Mouse (Mus musculus) thymus, adult 2 months (tissue): ENCODE results near the gene Btf3.

Experiments used
- CTCF ChIP-seq: fragments of 200-500 bp; IDR thresholded peaks from 2 replicates; pipeline ENCODE4 v1.5.1; 2012; ENCODE audit warnings: mild to moderate bottlenecking, control low read depth, low read length, moderate library complexity, borderline replicate concordance; ENCODE audit not compliant: control insufficient read depth, poor library complexity, insufficient read depth; ENCODE audit errors: extremely low read depth
- POLR2A ChIP-seq: fragments of 200-500 bp; IDR thresholded peaks from 2 replicates; pipeline ENCODE4 v1.6.1; 2012; ENCODE audit warnings: mild to moderate bottlenecking, low read length, control low read depth, moderate library complexity; ENCODE audit not compliant: control insufficient read depth, poor library complexity, insufficient read depth; ENCODE audit errors: extremely low read depth

- no peak for TF ChIP-seq POLR2A
- no peak for TF ChIP-seq CTCF
Measured at GRCm38 (mm10) chr13:98317246-98317677, 456 bp upstream of the Btf3 start.
